Mouse (Mus musculus): ENCODE measurements around the gene Tgfa. TPM values are rescaled to one million over a fixed set of nuclear protein-coding genes. Genes with fewer than 3 reads are reported as not detected.

Gene Tgfa
- polyA plus RNA-seq, 1 experiment from 2014 or later, result 4.2 TPM

- WGBS, result 74% methylated on average over 3 of the region's 3 CpGs
- no peaks in the 10 kb centered on the region for H3K9me3 ChIP-seq
- H3K27me3 ChIP-seq, result peaks cover 41% of the 10 kb centered on the region
- no peak for ATAC-seq (ENCODE audit: borderline replicate concordance, extremely low read depth, low FRiP score, low TSS enrichment)
- no peak overlapping the region for H3K27ac ChIP-seq
- H3K4me2 ChIP-seq, result no peak overlapping the region
- peaks cover 15% of the 10 kb centered on the region; the same call in 1 of the 2 replicates for H3K4me1 ChIP-seq
- no peak overlapping the region for H3K4me3 ChIP-seq
- no peaks in the 10 kb centered on the region for H3K36me3 ChIP-seq
- H3K9ac ChIP-seq, result no peak overlapping the region
Observed at GRCm38 (mm10) chr6:86192978-86193377, 2.0 kb upstream of the Tgfa start.

GRCm38 (mm10) chr6:86193879-86194278, 1.1 kb upstream of the Tgfa start:
- Histone ChIP-seq H3K9me3 (no peaks in the 10 kb centered on the region), H3K36me3 (no peaks in the 10 kb centered on the region), H3K27me3 (peaks cover 45% of the 10 kb centered on the region), H3K4me3 (no peak overlapping the region), H3K4me1 (peaks cover 15% of the 10 kb centered on the region; the same call in 1 of the 2 replicates), H3K4me2 (no peak overlapping the region), H3K27ac (no peak overlapping the region), H3K9ac (no peak overlapping the region)
- WGBS, result 50% methylated on average over 5 of the region's 5 CpGs
- no peak for ATAC-seq (ENCODE audit: borderline replicate concordance, extremely low read depth, low FRiP score, low TSS enrichment)

GRCm38 (mm10) chr6:86196034-86196433, 1.0 kb downstream of the Tgfa start:
- H3K9me3 ChIP-seq, result no peaks in the 10 kb centered on the region
- H3K36me3 ChIP-seq, result no peaks in the 10 kb centered on the region
- no peak overlapping the region for H3K9ac ChIP-seq
- 3% methylated on average over 14 of the region's 14 CpGs for WGBS
- H3K4me1 ChIP-seq, result peaks cover 15% of the 10 kb centered on the region; the same call in 1 of the 2 replicates
- peak overlapping the region; percentile 94 for H3K4me2 ChIP-seq
- ATAC-seq (ENCODE audit: borderline replicate concordance, extremely low read depth, low FRiP score, low TSS enrichment), result no peak
- H3K27ac ChIP-seq, result no peak overlapping the region
- H3K27me3 ChIP-seq, result peaks cover 45% of the 10 kb centered on the region
- H3K4me3 ChIP-seq, result peak overlapping the region; percentile 66

GRCm38 (mm10) chr6:86197150-86197862, 2.3 kb downstream of the Tgfa start:
- Histone ChIP-seq H3K27ac (no peak overlapping the region), H3K27me3 (peaks cover 45% of the 10 kb centered on the region), H3K4me2 (no peak overlapping the region), H3K9ac (no peak overlapping the region), H3K4me1 (peaks cover 15% of the 10 kb centered on the region; the same call in 1 of the 2 replicates), H3K36me3 (no peaks in the 10 kb centered on the region), H3K4me3 (no peak overlapping the region), H3K9me3 (no peaks in the 10 kb centered on the region)
- ATAC-seq (ENCODE audit: borderline replicate concordance, extremely low read depth, low FRiP score, low TSS enrichment), result no peak
- 27% methylated on average over 11 of the region's 11 CpGs for WGBS

- no peak overlapping the region for H3K27ac ChIP-seq
- H3K4me1 ChIP-seq, result peaks cover 5% of the 10 kb centered on the region; the same call in 1 of the 2 replicates
- ATAC-seq (ENCODE audit: borderline replicate concordance, extremely low read depth, low FRiP score, low TSS enrichment), result no peak; the same call in 1 of the 2 replicates
- H3K9me3 ChIP-seq, result no peaks in the 10 kb centered on the region
- no peak overlapping the region for H3K4me3 ChIP-seq
- no peaks in the 10 kb centered on the region for H3K36me3 ChIP-seq
- H3K27me3 ChIP-seq, result peaks cover 24% of the 10 kb centered on the region
- no peak overlapping the region for H3K9ac ChIP-seq
- WGBS, result 64% methylated on average over 5 of the region's 5 CpGs
- H3K4me2 ChIP-seq, result no peak overlapping the region
Observed at GRCm38 (mm10) chr6:86200934-86201333, 5.9 kb downstream of the Tgfa start.

GRCm38 (mm10) chr6:86203101-86203500, 8.1 kb downstream of the Tgfa start:
- H3K9me3 ChIP-seq, result no peaks in the 10 kb centered on the region
- no peaks in the 10 kb centered on the region for H3K4me1 ChIP-seq
- no peak overlapping the region for H3K4me2 ChIP-seq
- ATAC-seq (ENCODE audit: borderline replicate concordance, extremely low read depth, low FRiP score, low TSS enrichment), result no peak
- WGBS, result 73% methylated on average over 7 of the region's 7 CpGs
- H3K9ac ChIP-seq, result no peak overlapping the region
- H3K27me3 ChIP-seq, result peaks cover 3% of the 10 kb centered on the region
- no peaks in the 10 kb centered on the region for H3K36me3 ChIP-seq
- no peak overlapping the region for H3K4me3 ChIP-seq
- H3K27ac ChIP-seq, result no peak overlapping the region

GRCm38 (mm10) chr6:86206014-86206413, 11.0 kb downstream of the Tgfa start:
- 89% methylated on average over 6 of the region's 6 CpGs for WGBS
- Histone ChIP-seq H3K4me2 (no peak overlapping the region), H3K4me1 (peaks cover 13% of the 10 kb centered on the region; the same call in 1 of the 2 replicates), H3K36me3 (no peaks in the 10 kb centered on the region), H3K9ac (no peak overlapping the region), H3K4me3 (no peak overlapping the region), H3K9me3 (no peaks in the 10 kb centered on the region), H3K27ac (no peak overlapping the region), H3K27me3 (no peaks in the 10 kb centered on the region)
- no peak for ATAC-seq (ENCODE audit: borderline replicate concordance, extremely low read depth, low FRiP score, low TSS enrichment)

- Histone ChIP-seq H3K9me3 (no peaks in the 10 kb centered on the region), H3K4me1 (peaks cover 13% of the 10 kb centered on the region; the same call in 1 of the 2 replicates), H3K4me2 (no peak overlapping the region), H3K9ac (no peak overlapping the region), H3K27me3 (no peaks in the 10 kb centered on the region), H3K27ac (no peak overlapping the region), H3K36me3 (no peaks in the 10 kb centered on the region), H3K4me3 (no peak overlapping the region)
- ATAC-seq (ENCODE audit: borderline replicate concordance, extremely low read depth, low FRiP score, low TSS enrichment), result no peak
- WGBS, result 76% methylated on average over 12 of the region's 12 CpGs
Observed at GRCm38 (mm10) chr6:86206985-86207384, 12.0 kb downstream of the Tgfa start.

GRCm38 (mm10) chr6:86209133-86210016, 14.4 kb downstream of the Tgfa start:
- peaks cover 13% of the 10 kb centered on the region; the same call in 1 of the 2 replicates for H3K4me1 ChIP-seq
- WGBS, result 31% methylated on average over 17 of the region's 17 CpGs
- H3K27me3 ChIP-seq, result no peaks in the 10 kb centered on the region
- H3K27ac ChIP-seq, result peak overlapping the region; percentile 46
- H3K36me3 ChIP-seq, result no peaks in the 10 kb centered on the region
- H3K4me2 ChIP-seq, result peak overlapping the region; percentile 34
- no peak overlapping the region for H3K9ac ChIP-seq
- H3K9me3 ChIP-seq, result no peaks in the 10 kb centered on the region
- ATAC-seq (ENCODE audit: borderline replicate concordance, extremely low read depth, low FRiP score, low TSS enrichment), result no peak
- H3K4me3 ChIP-seq, result no peak overlapping the region

- no peak overlapping the region for H3K27ac ChIP-seq
- no peak overlapping the region for H3K4me3 ChIP-seq
- peaks cover 13% of the 10 kb centered on the region; the same call in 1 of the 2 replicates for H3K4me1 ChIP-seq
- peak overlapping the region; percentile 34; the same call in 1 of the 2 replicates for H3K4me2 ChIP-seq
- no peaks in the 10 kb centered on the region for H3K9me3 ChIP-seq
- no peak for ATAC-seq (ENCODE audit: borderline replicate concordance, extremely low read depth, low FRiP score, low TSS enrichment)
- WGBS, result 32% methylated on average over 6 of the region's 6 CpGs
- H3K36me3 ChIP-seq, result no peaks in the 10 kb centered on the region
- H3K9ac ChIP-seq, result no peak overlapping the region
- H3K27me3 ChIP-seq, result no peaks in the 10 kb centered on the region
Observed at GRCm38 (mm10) chr6:86210017-86210408, 15.0 kb downstream of the Tgfa start.

GRCm38 (mm10) chr6:86210619-86211018, 15.6 kb downstream of the Tgfa start:
- no peak for ATAC-seq (ENCODE audit: borderline replicate concordance, extremely low read depth, low FRiP score, low TSS enrichment)
- Histone ChIP-seq H3K4me1 (peaks cover 13% of the 10 kb centered on the region; the same call in 1 of the 2 replicates), H3K4me2 (no peak overlapping the region), H3K9ac (no peak overlapping the region), H3K27me3 (no peaks in the 10 kb centered on the region), H3K36me3 (no peaks in the 10 kb centered on the region), H3K4me3 (no peak overlapping the region), H3K27ac (no peak overlapping the region), H3K9me3 (no peaks in the 10 kb centered on the region)
- WGBS, result 69% methylated on average over 3 of the region's 3 CpGs

Measured in lung, embryonic 15.5 days (tissue).